Mouse (Mus musculus) bone marrow macrophage, adult 2 months (primary cell): ENCODE data around the gene Jtb.

Source experiments
- CTCF ChIP-seq: IDR thresholded peaks from 2 replicates; pipeline ENCODE4 v1.5.1; 2012; ENCODE audit warnings: low read depth, mild to moderate bottlenecking, low read length, moderate library complexity
- POLR2A ChIP-seq: IDR thresholded peaks from 2 replicates; pipeline ENCODE4 v1.6.1; 2012; ENCODE audit warnings: mild to moderate bottlenecking, low read depth, low read length, borderline replicate concordance

GRCm38 (mm10) chr3:90208662-90209061 is 22.7 kb upstream of the Jtb start:
- TF ChIP-seq POLR2A: no peak
- no peak for TF ChIP-seq CTCF
